Mouse (Mus musculus): ENCODE measurements at regions not wholly inside any gene's neighbourhood (a gene's known extent, or its start where the extent isn't known, plus 50 kb on each side); places are given as distances from the start of the nearest gene placed in this dataset.

DNA sequence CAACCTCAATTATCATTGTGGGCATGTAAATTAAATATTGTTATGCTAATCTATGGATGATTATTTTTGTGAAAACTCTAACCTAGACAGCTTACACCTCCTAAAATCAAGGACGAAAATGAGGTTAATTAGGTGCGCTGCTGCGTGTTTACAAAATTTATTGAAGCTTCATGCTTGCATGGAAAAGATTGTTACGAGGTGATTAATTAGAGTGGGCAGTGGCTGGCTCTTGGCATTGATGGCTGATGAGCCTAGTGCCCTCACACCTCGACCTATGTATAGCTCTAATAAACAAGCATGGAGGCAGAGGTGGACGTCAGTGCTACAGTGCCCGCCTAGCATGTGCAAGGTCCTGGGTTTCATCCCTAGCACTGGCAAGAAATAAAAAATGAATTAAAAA is 51.6 kb upstream of the Sp4 start:
- H3K4me3 ChIP-seq (ENCODE audit: low read depth, low read length): no peak overlapping the region
- H3K27me3 ChIP-seq (ENCODE audit: control insufficient read depth, insufficient read depth, low read length): no peaks in the 10 kb centered on the region
- no peak overlapping the region for H3K27ac ChIP-seq (replicated peaks; ENCODE audit: low read depth, low read length)
- WGBS: 77% methylated on average over 7 of the region's 7 CpGs
- H3K9ac ChIP-seq (ENCODE audit: low read length): no peak overlapping the region
- H3K9me3 ChIP-seq (ENCODE audit: control insufficient read depth, low read length): no peaks in the 10 kb centered on the region
- no peaks in the 10 kb centered on the region for H3K4me1 ChIP-seq (ENCODE audit: control insufficient read depth, insufficient read depth, low read length)
- H3K4me2 ChIP-seq (ENCODE audit: low read depth, severe bottlenecking): no peak overlapping the region
- H3K36me3 ChIP-seq (ENCODE audit: control insufficient read depth, insufficient read depth, low read length): no peaks in the 10 kb centered on the region
- ATAC-seq (ENCODE audit: insufficient number of reproducible peaks, low FRiP score, low TSS enrichment, low read depth) (no peak), DNase-seq (ENCODE audit: low spot score) (no peak)

DNA sequence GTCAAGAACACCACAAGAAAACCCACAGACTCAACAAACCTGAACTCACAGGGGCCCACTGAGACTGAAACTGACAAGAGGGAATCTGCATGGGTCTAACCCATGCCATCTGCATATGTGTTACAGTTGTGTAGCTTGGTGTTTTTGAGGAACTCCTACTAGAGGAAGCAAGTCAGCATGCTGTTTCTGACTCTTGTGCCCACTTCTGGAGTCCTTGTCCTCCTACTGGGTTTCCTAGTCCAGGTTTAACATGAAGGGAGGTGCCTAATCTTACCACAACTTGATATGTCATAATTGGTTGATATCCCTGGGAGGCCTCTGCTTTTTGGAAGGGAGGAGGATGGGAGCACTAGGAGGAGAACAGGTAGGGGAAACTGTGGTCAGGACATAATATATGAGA is 50.2 kb upstream of the Sp4 start:
- no peak overlapping the region for H3K4me3 ChIP-seq (ENCODE audit: low read depth, low read length)

More for the DNA sequence above, 50.2 kb upstream of the Sp4 start:
- H3K4me1 ChIP-seq (ENCODE audit: control insufficient read depth, insufficient read depth, low read length): no peaks in the 10 kb centered on the region
- H3K9ac ChIP-seq (ENCODE audit: low read length): no peak overlapping the region
- no peak overlapping the region for H3K4me2 ChIP-seq (ENCODE audit: low read depth, severe bottlenecking)
- H3K36me3 ChIP-seq (ENCODE audit: control insufficient read depth, insufficient read depth, low read length): no peaks in the 10 kb centered on the region
- no peak for ATAC-seq (ENCODE audit: insufficient number of reproducible peaks, low FRiP score, low TSS enrichment, low read depth)
- no peaks in the 10 kb centered on the region for H3K9me3 ChIP-seq (ENCODE audit: control insufficient read depth, low read length)
- DNase-seq (ENCODE audit: low spot score): no peak
- H3K27ac ChIP-seq (replicated peaks; ENCODE audit: low read depth, low read length): no peak overlapping the region
- no peaks in the 10 kb centered on the region for H3K27me3 ChIP-seq (ENCODE audit: control insufficient read depth, insufficient read depth, low read length)
